Mouse (Mus musculus) erythroid progenitor cell, adult 5-6 weeks (primary cell): ENCODE results near the gene Usp27x. TPM values are rescaled to one million over a fixed set of nuclear protein-coding genes. Genes with fewer than 3 reads are reported as not detected.

Experiments
- ATAC-seq: replicated peaks from 2 replicates; pipeline ENCODE4 v1.8.0; 2016; ENCODE audit warnings: moderate number of reproducible peaks, mild to moderate bottlenecking, moderate TSS enrichment, inconsistent platforms; ENCODE audit not compliant: poor library complexity, low FRiP score, severe bottlenecking
- total RNA-seq, 2 experiments: library from RNA; stranded (forward) in 1 of 2; stranded (reverse) in 1 of 2; fragments of 150-400 nt in 1 of 2; fragments of 186-747, 209-891 nt in 1 of 2; gene quantifications; 2 replicates each; pipeline versions ENCODE4 v1.2.3 to v1.2.4; 2015 to 2017; ENCODE audit warnings: low replicate concordance in 2 of 2

Usp27x gene
- total RNA-seq (2015; ENCODE audit: low replicate concordance) (not detected in 2 replicates), total RNA-seq (2017; ENCODE audit: low replicate concordance) (not detected in 2 replicates)

GRCm38 (mm10) chrX:7375716-7376480 lies at the start of gene Usp27x:
TSS of gene Usp27x (minus strand) at chrX:7375830.
- peak; percentile 77 for ATAC-seq

- ATAC-seq = 0 out of 2 replicates have a peak, but pooled peaks have one; percentile 52
Measured at GRCm38 (mm10) chrX:7422691-7423111, 47.1 kb upstream of the Usp27x start.

GRCm38 (mm10) chrX:7422166-7422565 lies 46.5 kb upstream of the Usp27x start:
- ATAC-seq = no peak

- ATAC-seq = no peak
Measured at GRCm38 (mm10) chrX:7421016-7421415, 45.4 kb upstream of the Usp27x start.

- no peak for ATAC-seq
Measured at GRCm38 (mm10) chrX:7416178-7416871, 40.7 kb upstream of the Usp27x start.

GRCm38 (mm10) chrX:7415308-7415707 lies 39.7 kb upstream of the Usp27x start:
- ATAC-seq = no peak

GRCm38 (mm10) chrX:7412239-7413033 lies 36.8 kb upstream of the Usp27x start:
- no peak for ATAC-seq

GRCm38 (mm10) chrX:7376586-7376985 lies 956 bp upstream of the Usp27x start:
- ATAC-seq = no peak

GRCm38 (mm10) chrX:7375322-7375715 lies 311 bp downstream of the Usp27x start:
- ATAC-seq = no peak

GRCm38 (mm10) chrX:7325455-7325854 lies 50.2 kb downstream of the Usp27x start:
- ATAC-seq = no peak

GRCm38 (mm10) chrX:7322288-7322687 lies 53.3 kb downstream of the Usp27x start:
- ATAC-seq = no peak

Other genes with a start within 250 kb of the Usp27x start
- gene Clcn5, start 56.5 kb downstream of the Usp27x start, total RNA-seq (2015; ENCODE audit: low replicate concordance) = 1.3 and 1.8 TPM in 2 replicates
- gene Clcn5, start 56.5 kb downstream of the Usp27x start, total RNA-seq (2017; ENCODE audit: low replicate concordance) = 0.98 and 1.3 TPM in 2 replicates
- 2.2 and 3.8 TPM in 2 replicates for gene Foxp3, start 197.8 kb upstream of the Usp27x start, total RNA-seq (2015; ENCODE audit: low replicate concordance)
- not detected in 2 replicates for gene Foxp3, start 197.8 kb upstream of the Usp27x start, total RNA-seq (2017; ENCODE audit: low replicate concordance)
- 10.1 TPM in 1 of 2 replicates, not detected in the other for gene Ppp1r3f, start 198.5 kb upstream of the Usp27x start, total RNA-seq (2015; ENCODE audit: low replicate concordance)
- gene Ppp1r3f, start 198.5 kb upstream of the Usp27x start, total RNA-seq (2017; ENCODE audit: low replicate concordance) = 0.26 TPM in 1 of 2 replicates, not detected in the other
- gene Ccdc22, start 229.7 kb upstream of the Usp27x start, total RNA-seq (2015; ENCODE audit: low replicate concordance) = 8.6 and 9.2 TPM in 2 replicates
- gene Ccdc22, start 229.7 kb upstream of the Usp27x start, total RNA-seq (2017; ENCODE audit: low replicate concordance) = 12.0 and 17.3 TPM in 2 replicates
- gene Cacna1f, start 231.3 kb upstream of the Usp27x start, total RNA-seq (2015; ENCODE audit: low replicate concordance) = not detected in 2 replicates
- not detected in 2 replicates for gene Cacna1f, start 231.3 kb upstream of the Usp27x start, total RNA-seq (2017; ENCODE audit: low replicate concordance)